Mouse (Mus musculus) heart, embryonic 10.5 days (tissue): ENCODE measurements around the gene Igf2bp2. TPM values are rescaled to one million over a fixed set of nuclear protein-coding genes. Genes with fewer than 3 reads are reported as not detected.

ENCODE experiments used
- DNase-seq: peaks from one replicate; pipeline ENCODE4 v3.0.0-alpha.2; 2017; ENCODE audit warnings: low spot score
- H3K27ac ChIP-seq: fragments of 300-500 bp; sonication (generic); 2 replicates; pipeline ENCODE4 v1.5.1; 2016; ENCODE audit warnings: mild to moderate bottlenecking
- H3K27me3 ChIP-seq: fragments of 300-500 bp; sonication (generic); 2 replicates; pipeline ENCODE4 v1.6.1; 2016; ENCODE audit warnings: mild to moderate bottlenecking; ENCODE audit not compliant: poor library complexity, insufficient read depth, severe bottlenecking
- H3K36me3 ChIP-seq: fragments of 300-500 bp; sonication (generic); 2 replicates; pipeline ENCODE4 v1.6.1; 2016; ENCODE audit warnings: mild to moderate bottlenecking, moderate library complexity
- H3K4me1 ChIP-seq: fragments of 300-500 bp; sonication (generic); 2 replicates; pipeline ENCODE4 v1.6.1; 2016; ENCODE audit warnings: mild to moderate bottlenecking
- H3K4me3 ChIP-seq: fragments of 300-500 bp; sonication (generic); 2 replicates; pipeline ENCODE4 v1.5.1; 2016; ENCODE audit warnings: mild to moderate bottlenecking, moderate library complexity
- H3K9me3 ChIP-seq: fragments of 300-500 bp; sonication (generic); 2 replicates; pipeline ENCODE4 v1.6.1; 2016; ENCODE audit warnings: mild to moderate bottlenecking, moderate library complexity
- WGBS: fragments of 180-500 bp; shearing (Covaris S2); methylation state at CpG from one replicate; pipeline ENCODE4 v1.1.7; 2016; 5-methylcytosine and 5-hydroxymethylcytosine counted together
- polyA plus RNA-seq: library from polyadenylated mRNA; unstranded; fragments of >200 nt; fragmentation: Nextera tagmentation; extraction: Ambion mirVana; gene quantifications from 2 replicates; pipeline ENCODE4 v1.2.1, GENCODE M21; 2016

Gene Igf2bp2
- polyA plus RNA-seq, 1 experiment from 2014 or later = 143 TPM

DNA sequence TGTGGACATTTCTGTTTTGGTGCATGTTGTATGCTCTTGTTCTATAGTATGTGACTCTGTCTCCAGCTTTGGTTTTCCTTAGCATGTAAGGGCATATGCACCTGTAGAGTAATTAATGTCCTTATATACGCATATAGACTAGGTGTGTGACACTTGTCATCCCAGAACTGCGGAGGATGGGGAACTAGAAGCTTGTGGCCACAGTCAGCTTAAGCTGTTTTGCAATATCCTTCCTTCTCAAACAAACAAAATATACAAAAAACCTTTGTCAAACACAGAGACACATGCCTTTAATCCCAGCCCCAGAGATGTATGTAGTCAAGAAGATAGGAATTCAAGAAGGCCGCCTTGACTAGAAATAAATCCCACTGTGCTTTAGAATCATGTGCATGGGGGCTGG lies 117.2 kb downstream of the Igf2bp2 start:
- WGBS = 96% methylated on average over 3 of the region's 3 CpGs
- Histone ChIP-seq H3K4me1 (no peaks in the 10 kb centered on the region), H3K27ac (no peak overlapping the region), H3K4me3 (no peak overlapping the region), H3K36me3 (peaks cover 57% of the 10 kb centered on the region), H3K9me3 (no peaks in the 10 kb centered on the region), H3K27me3 (no peaks in the 10 kb centered on the region)
- DNase-seq = no peak

GRCm38 (mm10) chr16:22043830-22044229 lies 119.3 kb downstream of the Igf2bp2 start:
- Histone ChIP-seq H3K4me3 (no peak overlapping the region), H3K36me3 (peaks cover 75% of the 10 kb centered on the region), H3K27me3 (no peaks in the 10 kb centered on the region), H3K9me3 (no peaks in the 10 kb centered on the region), H3K4me1 (no peaks in the 10 kb centered on the region), H3K27ac (no peak overlapping the region)
- no peak for DNase-seq
- WGBS = 85% methylated on average over 4 of the region's 4 CpGs

GRCm38 (mm10) chr16:22039978-22040377 lies 123.1 kb downstream of the Igf2bp2 start:
- Histone ChIP-seq H3K4me1 (no peaks in the 10 kb centered on the region), H3K27ac (no peak overlapping the region), H3K36me3 (peaks cover 73% of the 10 kb centered on the region), H3K4me3 (no peak overlapping the region), H3K9me3 (no peaks in the 10 kb centered on the region), H3K27me3 (no peaks in the 10 kb centered on the region)
- no peak for DNase-seq
- 91% methylated on average over 1 of the region's 1 CpGs for WGBS

DNA sequence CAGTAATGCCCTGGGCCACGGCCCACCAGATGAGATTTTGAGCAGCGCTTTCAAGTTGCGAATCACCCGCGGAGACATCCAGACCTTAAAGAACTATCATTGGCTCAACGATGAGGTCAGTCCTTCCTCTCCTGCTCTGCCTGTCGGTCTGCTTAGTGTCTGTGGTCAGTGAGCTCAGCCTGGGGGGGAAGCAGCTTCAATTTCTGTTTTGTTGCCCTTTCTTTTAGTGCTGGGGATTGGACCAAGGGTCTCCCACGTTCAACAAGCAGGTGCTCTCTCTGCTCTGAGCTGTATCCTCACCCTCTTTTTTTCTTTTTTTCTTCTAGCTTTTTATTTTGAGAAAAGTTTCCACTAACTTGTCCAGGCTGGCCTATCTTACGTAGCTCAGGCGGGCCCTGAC lies 124.5 kb downstream of the Igf2bp2 start:
- no peak overlapping the region for H3K4me3 ChIP-seq
- DNase-seq = no peak
- H3K9me3 ChIP-seq = no peaks in the 10 kb centered on the region
- no peaks in the 10 kb centered on the region for H3K27me3 ChIP-seq
- 81% methylated on average over 10 of the region's 10 CpGs for WGBS
- no peak overlapping the region for H3K27ac ChIP-seq
- peaks cover 59% of the 10 kb centered on the region for H3K36me3 ChIP-seq
- H3K4me1 ChIP-seq = no peaks in the 10 kb centered on the region

- WGBS = 80% methylated on average over 5 of the region's 5 CpGs
- H3K36me3 ChIP-seq = peaks cover 87% of the 10 kb centered on the region
- no peaks in the 10 kb centered on the region for H3K27me3 ChIP-seq
- H3K4me1 ChIP-seq = no peaks in the 10 kb centered on the region
- H3K4me3 ChIP-seq = no peak overlapping the region
- H3K27ac ChIP-seq = no peak overlapping the region
- no peaks in the 10 kb centered on the region for H3K9me3 ChIP-seq
- DNase-seq = no peak
Measured at GRCm38 (mm10) chr16:22027474-22027873, 135.6 kb downstream of the Igf2bp2 start.

GRCm38 (mm10) chr16:22022122-22022521 lies 141.0 kb downstream of the Igf2bp2 start:
- Histone ChIP-seq H3K36me3 (peaks cover 84% of the 10 kb centered on the region), H3K4me3 (no peak overlapping the region), H3K27ac (no peak overlapping the region), H3K27me3 (no peaks in the 10 kb centered on the region), H3K4me1 (no peaks in the 10 kb centered on the region), H3K9me3 (peaks cover 5% of the 10 kb centered on the region; the same call in 1 of the 2 replicates)
- 99% methylated on average over 2 of the region's 2 CpGs for WGBS
- DNase-seq = no peak

DNA sequence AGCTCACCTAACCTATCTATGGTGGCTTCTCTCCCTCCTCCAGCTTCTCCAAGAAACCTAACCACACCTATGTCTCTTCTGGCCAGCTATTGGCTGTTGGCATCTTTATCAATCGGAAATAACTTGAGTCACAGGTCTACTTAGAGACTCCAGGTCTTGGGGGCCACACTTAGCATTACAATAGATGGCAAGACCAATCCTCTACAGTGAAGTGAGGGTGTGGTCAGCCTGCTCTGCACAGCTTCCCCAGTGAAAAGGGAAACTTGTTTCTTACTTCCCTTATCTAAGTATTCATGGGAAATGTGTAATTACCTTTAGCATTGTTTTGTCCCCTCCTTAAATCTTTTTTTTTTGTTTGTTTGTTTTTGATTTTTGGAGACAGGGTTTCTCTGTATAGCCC lies 147.5 kb downstream of the Igf2bp2 start:
- 89% methylated on average over 1 of the region's 1 CpGs for WGBS
- H3K9me3 ChIP-seq = no peaks in the 10 kb centered on the region
- H3K27ac ChIP-seq = no peak overlapping the region
- DNase-seq = no peak
- no peaks in the 10 kb centered on the region for H3K27me3 ChIP-seq
- H3K36me3 ChIP-seq = peaks cover 60% of the 10 kb centered on the region
- H3K4me1 ChIP-seq = 0 out of 2 replicates have a peak, but pooled peaks cover 3% of the 10 kb centered on the region
- H3K4me3 ChIP-seq = no peak overlapping the region

DNA sequence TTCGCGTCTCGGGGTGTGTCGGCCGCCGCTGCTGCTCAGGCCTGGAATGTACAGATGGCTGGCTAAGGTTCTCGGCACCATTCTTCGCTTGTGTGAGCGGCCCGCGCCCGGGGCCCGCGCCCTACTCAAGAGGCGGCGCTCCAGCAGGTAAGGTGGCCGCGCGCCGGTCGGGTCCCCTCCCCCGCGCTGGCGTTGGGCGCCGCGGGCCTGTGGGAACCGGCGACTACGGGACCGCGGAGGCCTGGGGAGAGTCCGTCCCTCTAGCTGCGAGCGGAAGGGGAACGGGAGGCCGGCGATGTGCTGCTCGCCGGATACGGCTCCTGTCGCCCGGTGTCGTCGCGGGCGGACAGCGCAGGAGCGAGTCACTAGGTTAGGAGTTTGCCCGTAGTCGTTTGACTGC lies 153.5 kb downstream of the Igf2bp2 start:
- Histone ChIP-seq H3K4me3 (peak overlapping the region; percentile 96), H3K36me3 (0 out of 2 replicates have a peak, but pooled peaks cover 5% of the 10 kb centered on the region), H3K27ac (peak overlapping the region; percentile 94), H3K27me3 (no peaks in the 10 kb centered on the region), H3K9me3 (no peaks in the 10 kb centered on the region), H3K4me1 (peaks cover 13% of the 10 kb centered on the region)
- under 1% methylated on average over 47 of the region's 51 CpGs for WGBS
- DNase-seq = peak; percentile 83

DNA sequence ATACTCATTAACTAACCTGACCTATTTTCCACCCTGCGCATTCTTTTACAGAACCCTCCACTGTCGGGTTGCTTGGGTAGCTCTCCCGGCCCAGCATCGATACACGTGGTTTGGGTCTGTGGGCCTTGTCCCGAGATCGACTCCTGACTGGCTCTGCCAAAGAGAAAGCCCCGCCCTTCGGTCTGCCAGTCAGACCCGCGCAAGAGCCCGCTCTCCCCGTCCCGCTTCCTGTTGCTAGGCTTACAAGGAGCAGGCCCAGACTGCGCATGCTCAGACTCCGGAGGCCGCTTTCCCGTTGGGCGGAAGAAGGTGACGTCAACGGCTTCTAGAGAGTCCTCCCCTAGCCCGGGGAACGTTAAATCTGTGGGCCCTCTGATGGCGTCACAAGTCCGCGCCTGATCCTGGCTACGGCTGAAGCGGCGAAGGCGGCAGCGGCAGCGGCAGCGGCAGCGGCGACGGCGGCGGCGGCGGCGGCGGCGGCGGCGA lies 154.0 kb downstream of the Igf2bp2 start, which contains the start of gene Senp2:
Gene Senp2 (plus strand): TSS at position 386 of the 486 bp plus-strand sequence.
- H3K36me3 ChIP-seq = 0 out of 2 replicates have a peak, but pooled peaks cover 5% of the 10 kb centered on the region
- peak within 1 kb of the TSS; percentile 94 for H3K27ac ChIP-seq
- H3K9me3 ChIP-seq = no peaks in the 10 kb centered on the region
- peak within 1 kb of the TSS; percentile 96 for H3K4me3 ChIP-seq
- H3K27me3 ChIP-seq = no peaks in the 10 kb centered on the region
- DNase-seq = peak; percentile 100
- H3K4me1 ChIP-seq = peaks cover 13% of the 10 kb centered on the region
- WGBS = under 1% methylated on average over 44 of the region's 45 CpGs

Other genes starting within 250 kb of the Igf2bp2 start
- 35.2 and 37.1 TPM in 2 replicates for gene Tmem41a, start 215.7 kb downstream of the Igf2bp2 start, polyA plus RNA-seq
- 0.54 and 0.55 TPM in 2 replicates for gene Liph, start 167.6 kb downstream of the Igf2bp2 start, polyA plus RNA-seq
- gene Senp2, start 153.8 kb downstream of the Igf2bp2 start, polyA plus RNA-seq = 41.2 and 50.2 TPM in 2 replicates
- 288 and 375 TPM in 2 replicates for gene Tra2b, start 102.7 kb upstream of the Igf2bp2 start, polyA plus RNA-seq